In genomic region chr11:6442566-6442965, GRCm38 (mm10) we compare ENCODE assay signal across 10 mouse cellular contexts. TPM values are rescaled to one million over a fixed set of nuclear protein-coding genes. Genes with fewer than 3 reads are reported as not detected.
A peak's percentile ranks its signal among the peaks of the same experiment; 100 is the strongest.
DNase-seq lines count a peak whose midpoint lies in the region; ATAC-seq and TF ChIP-seq lines count a peak whose summit lies in the region.
"Had no signal": no experiment of that assay in that cellular context is flagged by ENCODE, and none has a peak within 500 bp of the region (broad histone marks: within the 10 kb centered on the region; RNA-seq: fewer than 3 reads in every experiment).

No protein-coding gene starts in this region.

- peak overlapping the region; percentile 97 for H3K4me3 ChIP-seq in erythroblast, embryonic 14.5 days (replicated peaks)
- no peak overlapping the region for H3K4me3 ChIP-seq in intestine, postnatal 0 days (ENCODE audit: low read depth, low read length)
- H3K4me3 ChIP-seq in intestine, embryonic 15.5 days (replicated peaks): no peak overlapping the region
- H3K4me3 ChIP-seq in neural tube, embryonic 12.5 days: no peak overlapping the region
- no peak overlapping the region for H3K4me3 ChIP-seq in neural tube, embryonic 15.5 days (replicated peaks)
- no peak overlapping the region for H3K4me3 ChIP-seq in stomach, postnatal 0 days (ENCODE audit: low read depth, low read length)

- H3K27me3 ChIP-seq in erythroblast, embryonic 14.5 days (ENCODE audit: control insufficient read depth): peaks cover 5% of the 10 kb centered on the region
- H3K27me3 ChIP-seq in intestine, postnatal 0 days (replicated peaks; ENCODE audit: control insufficient read depth, insufficient read depth, low read length): no peaks in the 10 kb centered on the region
- no peaks in the 10 kb centered on the region for H3K27me3 ChIP-seq in intestine, embryonic 15.5 days (replicated peaks)
- no peaks in the 10 kb centered on the region for H3K27me3 ChIP-seq in neural tube, embryonic 12.5 days (replicated peaks)
- no peaks in the 10 kb centered on the region for H3K27me3 ChIP-seq in neural tube, embryonic 15.5 days (replicated peaks)
- H3K27me3 ChIP-seq in stomach, postnatal 0 days (ENCODE audit: control insufficient read depth, insufficient read depth, low read length): no peaks in the 10 kb centered on the region

- no peak for TF ChIP-seq EP300 in stomach, postnatal 0 days (optimal IDR thresholded peaks at IDR 0.05)

- no peak for DNase-seq in stomach, postnatal 0 days (ENCODE audit: low spot score)
- no peak for DNase-seq in MN1 (ENCODE audit: low spot score)
- DNase-seq: thymus, postnatal 25 days had no signal

- 55% methylated on average over 4 of the region's 4 CpGs for WGBS in intestine, postnatal 0 days
- 84% methylated on average over 4 of the region's 4 CpGs for WGBS in intestine, embryonic 15.5 days
- WGBS in neural tube, embryonic 12.5 days: 99% methylated on average over 4 of the region's 4 CpGs
- 98% methylated on average over 4 of the region's 4 CpGs for WGBS in neural tube, embryonic 15.5 days
- 91% methylated on average over 4 of the region's 4 CpGs for WGBS in stomach, postnatal 0 days

- peaks cover 51% of the 10 kb centered on the region for H3K36me3 ChIP-seq in erythroblast, embryonic 14.5 days (ENCODE audit: control insufficient read depth)
- H3K36me3 ChIP-seq in intestine, postnatal 0 days (ENCODE audit: control insufficient read depth, insufficient read depth): peaks cover 9% of the 10 kb centered on the region
- peaks cover 3% of the 10 kb centered on the region; the same call in 1 of the 2 replicates for H3K36me3 ChIP-seq in intestine, embryonic 15.5 days
- H3K36me3 ChIP-seq in neural tube, embryonic 12.5 days: peaks cover 12% of the 10 kb centered on the region
- peaks cover 3% of the 10 kb centered on the region; the same call in 1 of the 2 replicates for H3K36me3 ChIP-seq in neural tube, embryonic 15.5 days
- H3K36me3 ChIP-seq in stomach, postnatal 0 days (ENCODE audit: control insufficient read depth, insufficient read depth, low read length): no peaks in the 10 kb centered on the region

- H3K9me3 ChIP-seq in erythroblast, embryonic 14.5 days (ENCODE audit: control insufficient read depth, low read length): peaks cover 3% of the 10 kb centered on the region
- H3K9me3 ChIP-seq in intestine, postnatal 0 days (ENCODE audit: control insufficient read depth): no peaks in the 10 kb centered on the region
- no peaks in the 10 kb centered on the region for H3K9me3 ChIP-seq in intestine, embryonic 15.5 days
- H3K9me3 ChIP-seq in neural tube, embryonic 12.5 days: no peaks in the 10 kb centered on the region
- no peaks in the 10 kb centered on the region for H3K9me3 ChIP-seq in neural tube, embryonic 15.5 days (replicated peaks)
- no peaks in the 10 kb centered on the region for H3K9me3 ChIP-seq in stomach, postnatal 0 days (ENCODE audit: control insufficient read depth, low read length)
- H3K9me3 ChIP-seq: G1E had no signal

- ATAC-seq in erythroblast, adult 5-6 weeks (replicated peaks; ENCODE audit: low FRiP score, poor library complexity, severe bottlenecking): no peak
- peak; percentile 11; the same call in 1 of the 2 replicates for ATAC-seq in intestine, postnatal 0 days
- no peak for ATAC-seq in intestine, embryonic 15.5 days
- ATAC-seq in neural tube, embryonic 12.5 days (ENCODE audit: low FRiP score, low read depth): no peak
- no peak for ATAC-seq in neural tube, embryonic 15.5 days (ENCODE audit: low FRiP score)
- no peak for ATAC-seq in stomach, postnatal 0 days (ENCODE audit: low FRiP score, low TSS enrichment)

- TF ChIP-seq CTCF in intestine, postnatal 0 days (IDR thresholded peaks at IDR 0.05; ENCODE audit: low read depth): no peak
- TF ChIP-seq CTCF in stomach, postnatal 0 days (IDR thresholded peaks at IDR 0.05; ENCODE audit: low read depth): no peak

- H3K27ac ChIP-seq in intestine, postnatal 0 days (ENCODE audit: low read depth, low read length): peak overlapping the region; percentile 4; the same call in 1 of the 2 replicates
- no peak overlapping the region for H3K27ac ChIP-seq in intestine, embryonic 15.5 days
- no peak overlapping the region for H3K27ac ChIP-seq in neural tube, embryonic 12.5 days
- no peak overlapping the region for H3K27ac ChIP-seq in neural tube, embryonic 15.5 days (replicated peaks)
- H3K27ac ChIP-seq in stomach, postnatal 0 days (replicated peaks): no peak overlapping the region

- peaks cover 39% of the 10 kb centered on the region for H3K4me1 ChIP-seq in erythroblast, embryonic 14.5 days (ENCODE audit: control insufficient read depth)
- no peaks in the 10 kb centered on the region for H3K4me1 ChIP-seq in intestine, postnatal 0 days (replicated peaks; ENCODE audit: control insufficient read depth, insufficient read depth, low read length)
- no peaks in the 10 kb centered on the region; the same call in 1 of the 2 replicates for H3K4me1 ChIP-seq in intestine, embryonic 15.5 days (replicated peaks)
- peaks cover 7% of the 10 kb centered on the region for H3K4me1 ChIP-seq in neural tube, embryonic 12.5 days
- H3K4me1 ChIP-seq in neural tube, embryonic 15.5 days: peaks cover 15% of the 10 kb centered on the region
- H3K4me1 ChIP-seq in stomach, postnatal 0 days (replicated peaks; ENCODE audit: control insufficient read depth, insufficient read depth): no peaks in the 10 kb centered on the region

- no peak overlapping the region for H3K4me2 ChIP-seq in intestine, postnatal 0 days (replicated peaks; ENCODE audit: low read depth)
- H3K4me2 ChIP-seq in intestine, embryonic 15.5 days (replicated peaks): no peak overlapping the region
- peak overlapping the region; percentile 61; the same call in 1 of the 2 replicates for H3K4me2 ChIP-seq in neural tube, embryonic 12.5 days (replicated peaks)
- H3K4me2 ChIP-seq in neural tube, embryonic 15.5 days: no peak overlapping the region
- H3K4me2 ChIP-seq in stomach, postnatal 0 days (replicated peaks; ENCODE audit: low read depth): peak overlapping the region; percentile 60

- no peak overlapping the region for H3K9ac ChIP-seq in intestine, postnatal 0 days (ENCODE audit: low read depth, low read length)
- H3K9ac ChIP-seq in intestine, embryonic 15.5 days: no peak overlapping the region
- no peak overlapping the region for H3K9ac ChIP-seq in neural tube, embryonic 12.5 days
- H3K9ac ChIP-seq in neural tube, embryonic 15.5 days (replicated peaks): no peak overlapping the region
- H3K9ac ChIP-seq in stomach, postnatal 0 days (ENCODE audit: low read length): no peak overlapping the region

RNA-seq across cellular contexts. Expression of gene H2afv, which starts 1.7 kb away (rescaled TPM):
- 4.5 and 8.0 TPM in 2 replicates for polyA plus RNA-seq in erythroblast, embryonic 14.5 days (2012)
- total RNA-seq in erythroblast, adult 5-6 weeks (2015; ENCODE audit: low replicate concordance): 53.3 and 54.0 TPM in 2 replicates
- total RNA-seq in erythroblast, adult 5-6 weeks (2017; ENCODE audit: low replicate concordance): 32.3 and 44.9 TPM in 2 replicates
- 343 and 346 TPM in 2 replicates for polyA plus RNA-seq in intestine, postnatal 0 days (2015; fragmentation: Nextera tagmentation; extraction: Ambion mirVana)
- 424 and 429 TPM in 2 replicates for polyA plus RNA-seq in intestine, embryonic 15.5 days (2015; fragmentation: Nextera tagmentation; extraction: Ambion mirVana)
- polyA plus RNA-seq in neural tube, embryonic 12.5 days (2016; fragmentation: Nextera tagmentation; extraction: Ambion mirVana): 580 and 625 TPM in 2 replicates
- polyA plus RNA-seq in neural tube, embryonic 15.5 days (2015; fragmentation: Nextera tagmentation; extraction: Ambion mirVana): 183 and 240 TPM in 2 replicates
- polyA plus RNA-seq in stomach, postnatal 0 days (2015; fragmentation: Nextera tagmentation; extraction: Ambion mirVana): 187 and 198 TPM in 2 replicates

RNA-seq across cellular contexts. Expression of gene Ppia, which starts 27.3 kb away (rescaled TPM):
- polyA plus RNA-seq in erythroblast, embryonic 14.5 days (2012): 5.4 and 5.5 TPM in 2 replicates
- 1,176 and 1,185 TPM in 2 replicates for total RNA-seq in erythroblast, adult 5-6 weeks (2015; ENCODE audit: low replicate concordance)
- 351 and 513 TPM in 2 replicates for total RNA-seq in erythroblast, adult 5-6 weeks (2017; ENCODE audit: low replicate concordance)
- polyA plus RNA-seq in intestine, postnatal 0 days (2015; fragmentation: Nextera tagmentation; extraction: Ambion mirVana): 3,711 and 4,178 TPM in 2 replicates
- 5,895 and 6,298 TPM in 2 replicates for polyA plus RNA-seq in intestine, embryonic 15.5 days (2015; fragmentation: Nextera tagmentation; extraction: Ambion mirVana)
- 4,309 and 4,532 TPM in 2 replicates for polyA plus RNA-seq in neural tube, embryonic 12.5 days (2016; fragmentation: Nextera tagmentation; extraction: Ambion mirVana)
- polyA plus RNA-seq in neural tube, embryonic 15.5 days (2015; fragmentation: Nextera tagmentation; extraction: Ambion mirVana): 4,598 and 4,773 TPM in 2 replicates
- 4,199 and 4,786 TPM in 2 replicates for polyA plus RNA-seq in stomach, postnatal 0 days (2015; fragmentation: Nextera tagmentation; extraction: Ambion mirVana)

RNA-seq across cellular contexts. Expression of gene Purb, which starts 33.2 kb away (rescaled TPM):
- polyA plus RNA-seq in erythroblast, embryonic 14.5 days (2012): 0.79 and 0.95 TPM in 2 replicates
- 16.1 and 21.9 TPM in 2 replicates for total RNA-seq in erythroblast, adult 5-6 weeks (2015; ENCODE audit: low replicate concordance)
- 13.0 and 19.0 TPM in 2 replicates for total RNA-seq in erythroblast, adult 5-6 weeks (2017; ENCODE audit: low replicate concordance)
- polyA plus RNA-seq in intestine, postnatal 0 days (2015; fragmentation: Nextera tagmentation; extraction: Ambion mirVana): 21.6 and 25.1 TPM in 2 replicates
- 26.6 and 28.8 TPM in 2 replicates for polyA plus RNA-seq in intestine, embryonic 15.5 days (2015; fragmentation: Nextera tagmentation; extraction: Ambion mirVana)
- 13.8 and 14.2 TPM in 2 replicates for polyA plus RNA-seq in neural tube, embryonic 12.5 days (2016; fragmentation: Nextera tagmentation; extraction: Ambion mirVana)
- polyA plus RNA-seq in neural tube, embryonic 15.5 days (2015; fragmentation: Nextera tagmentation; extraction: Ambion mirVana): 11.4 and 14.7 TPM in 2 replicates
- polyA plus RNA-seq in stomach, postnatal 0 days (2015; fragmentation: Nextera tagmentation; extraction: Ambion mirVana): 17.5 and 19.6 TPM in 2 replicates

RNA-seq across cellular contexts. Expression of gene Zmiz2, which starts 53.7 kb away (rescaled TPM):
- polyA plus RNA-seq in erythroblast, embryonic 14.5 days (2012): 13.1 and 13.2 TPM in 2 replicates
- 9.8 and 12.9 TPM in 2 replicates for total RNA-seq in erythroblast, adult 5-6 weeks (2015; ENCODE audit: low replicate concordance)
- total RNA-seq in erythroblast, adult 5-6 weeks (2017; ENCODE audit: low replicate concordance): 1.5 and 3.1 TPM in 2 replicates
- polyA plus RNA-seq in intestine, postnatal 0 days (2015; fragmentation: Nextera tagmentation; extraction: Ambion mirVana): 7.8 and 8.0 TPM in 2 replicates
- 9.2 and 10.9 TPM in 2 replicates for polyA plus RNA-seq in intestine, embryonic 15.5 days (2015; fragmentation: Nextera tagmentation; extraction: Ambion mirVana)
- polyA plus RNA-seq in neural tube, embryonic 12.5 days (2016; fragmentation: Nextera tagmentation; extraction: Ambion mirVana): 23.9 and 24.1 TPM in 2 replicates
- 24.8 and 28.3 TPM in 2 replicates for polyA plus RNA-seq in neural tube, embryonic 15.5 days (2015; fragmentation: Nextera tagmentation; extraction: Ambion mirVana)
- polyA plus RNA-seq in stomach, postnatal 0 days (2015; fragmentation: Nextera tagmentation; extraction: Ambion mirVana): 7.1 and 8.7 TPM in 2 replicates

Comparison
In these comparisons a context has a peak if more than half of its experiments do, and no peak if none do; other contexts are left out.
1. H3K4me2 ChIP-seq: peak in neural tube, embryonic 12.5 days (single experiment) and stomach, postnatal 0 days (single experiment); none in intestine, postnatal 0 days (single experiment), intestine, embryonic 15.5 days (single experiment) and neural tube, embryonic 15.5 days (single experiment).
2. RNA of gene H2afv, which starts 1.7 kb away (polyA plus RNA-seq): 580 to 625 TPM in neural tube, embryonic 12.5 days, 424 to 429 TPM in intestine, embryonic 15.5 days, 343 to 346 TPM in intestine, postnatal 0 days, 187 to 198 TPM in stomach, postnatal 0 days and 183 to 240 TPM in neural tube, embryonic 15.5 days; 4.5 to 8.0 TPM in erythroblast, embryonic 14.5 days; every median in the first group is over 10 times any median in the second.
3. RNA of gene Ppia, which starts 27.3 kb away (polyA plus RNA-seq): 5,895 to 6,298 TPM in intestine, embryonic 15.5 days, 4,199 to 4,786 TPM in stomach, postnatal 0 days, 4,598 to 4,773 TPM in neural tube, embryonic 15.5 days, 4,309 to 4,532 TPM in neural tube, embryonic 12.5 days and 3,711 to 4,178 TPM in intestine, postnatal 0 days; 5.4 to 5.5 TPM in erythroblast, embryonic 14.5 days; every median in the first group is over 100 times any median in the second.